Mouse (Mus musculus) gastrocnemius, postnatal 4 days (tissue): ENCODE measurements around the gene Hist1h1b. TPM values are rescaled to one million over a fixed set of nuclear protein-coding genes. Genes with fewer than 3 reads are reported as not detected.

Experiments used
- DNase-seq, 2 experiments: peaks; one replicate each; pipeline ENCODE4 v3.0.0; 2021 to 2022; ENCODE audit warnings: low spot score in 2 of 2, mixed read lengths in 2 of 2
- microRNA-seq: library from miRNA; unstranded; fragments of <30 nt; microRNA quantifications from one replicate; pipeline ENCODE4 v1.2.0, GENCODE M21; 2021
- total RNA-seq, 2 experiments: library from RNA; stranded (reverse); gene quantifications; 2 replicates each; pipeline ENCODE4 v1.2.3; 2021

Gene Hist1h1b
- total RNA-seq, 2 experiments from 2014 or later = 246 to 294 TPM

GRCm38 (mm10) chr13:21733466-21733865, 47.0 kb downstream of the Hist1h1b start:
- no peak for DNase-seq

Small RNA genes within 50 kb of the gene (microRNA-seq; reads per million reads assigned to microRNA genes)
- gene Gm19658 = not detected
- gene Gm44346 = not detected
- not detected for gene Gm44454

Other genes with a start within 250 kb of the Hist1h1b start
- gene Zkscan8, start 249.5 kb downstream of the Hist1h1b start, total RNA-seq = 10 to 100 TPM; 15.0 to 15.6 TPM
- gene Olfr1366, start 237.8 kb downstream of the Hist1h1b start, total RNA-seq = not detected
- gene Olfr1535, start 220.7 kb downstream of the Hist1h1b start, total RNA-seq = not detected
- not detected for gene Olfr1364, start 198.9 kb downstream of the Hist1h1b start, total RNA-seq
- gene Olfr1362, start 166.6 kb downstream of the Hist1h1b start, total RNA-seq = not detected
- gene Olfr11, start 138.1 kb downstream of the Hist1h1b start, total RNA-seq = not detected
- not detected for gene Olfr1361, start 117.2 kb downstream of the Hist1h1b start, total RNA-seq
- gene Olfr1360, start 103.2 kb downstream of the Hist1h1b start, total RNA-seq = not detected
- not detected for gene Olfr1359, start 82.5 kb downstream of the Hist1h1b start, total RNA-seq
- 100 to 1,000 TPM; 362 to 482 TPM for gene Hist1h2bl, start 64.5 kb downstream of the Hist1h1b start, total RNA-seq
- gene Hist1h2ai, start 64.2 kb downstream of the Hist1h1b start, total RNA-seq = 100 to 1,000 TPM; 297 to 368 TPM
- gene Hist1h3h, start 63.0 kb downstream of the Hist1h1b start, total RNA-seq = 100 to 1,000 TPM; 508 to 651 TPM
- gene Hist1h2bm, start 58.6 kb downstream of the Hist1h1b start, total RNA-seq = 100 to 1,000 TPM; 101 to 150 TPM
- 10 to 100 TPM; 70.8 to 87.9 TPM for gene Hist1h4j, start 45.6 kb downstream of the Hist1h1b start, total RNA-seq
- 1,000 to 10,000 TPM in 1 of 2 experiments, 100 to 1,000 TPM in 1; 854 to 1,164 TPM for gene Hist1h4k, start 30.1 kb downstream of the Hist1h1b start, total RNA-seq
- 100 to 1,000 TPM; 131 to 185 TPM for gene Hist1h2ak, start 26.8 kb downstream of the Hist1h1b start, total RNA-seq
- gene Hist1h2bn, start 26.5 kb downstream of the Hist1h1b start, total RNA-seq = 100 to 1,000 TPM; 211 to 286 TPM
- gene Hist1h3i, start 2.7 kb upstream of the Hist1h1b start, total RNA-seq = 100 to 1,000 TPM; 398 to 496 TPM
- 100 to 1,000 TPM in 1 of 2 experiments, 10 to 100 TPM in 1; 82.7 to 102 TPM for gene Hist1h2an, start 6.6 kb upstream of the Hist1h1b start, total RNA-seq
- 100 to 1,000 TPM; 143 to 201 TPM for gene Hist1h2bp, start 6.8 kb upstream of the Hist1h1b start, total RNA-seq
- gene Hist1h2bq, start 29.6 kb upstream of the Hist1h1b start, total RNA-seq = 100 to 1,000 TPM; 278 to 369 TPM
- gene Hist1h2ao, start 29.8 kb upstream of the Hist1h1b start, total RNA-seq = 100 to 1,000 TPM; 431 to 590 TPM
- gene Hist1h4m, start 31.1 kb upstream of the Hist1h1b start, total RNA-seq = 100 to 1,000 TPM; 582 to 750 TPM
- 100 to 1,000 TPM in 1 of 2 experiments, 10 to 100 TPM in 1; 93.9 to 147 TPM for gene Hist1h4n, start 51.6 kb upstream of the Hist1h1b start, total RNA-seq
- 100 to 1,000 TPM; 215 to 300 TPM for gene Hist1h2ap, start 52.9 kb upstream of the Hist1h1b start, total RNA-seq
- gene Hist1h2br, start 53.1 kb upstream of the Hist1h1b start, total RNA-seq = 100 to 1,000 TPM; 275 to 365 TPM
- 1 to 10 TPM; 1.4 to 2.6 TPM for gene Zfp184, start 164.5 kb upstream of the Hist1h1b start, total RNA-seq
- gene Pom121l2, start 200.6 kb upstream of the Hist1h1b start, total RNA-seq = not detected
- gene Prss16, start 229.1 kb upstream of the Hist1h1b start, total RNA-seq = under 1 TPM; 0.20 to 0.21 TPM